Mouse (Mus musculus) cerebellum, adult 11 months (tissue): ENCODE measurements around the gene Rnf224.
"Not testable (repeated sequence)": the region's sequence is repeated elsewhere in the genome, so short reads cannot be mapped to it uniquely, and the experiment has no call there.

Experiments
- DNase-seq: peaks from one replicate; pipeline ENCODE4 v3.0.0; 2022

Gene Rnf224

DNA sequence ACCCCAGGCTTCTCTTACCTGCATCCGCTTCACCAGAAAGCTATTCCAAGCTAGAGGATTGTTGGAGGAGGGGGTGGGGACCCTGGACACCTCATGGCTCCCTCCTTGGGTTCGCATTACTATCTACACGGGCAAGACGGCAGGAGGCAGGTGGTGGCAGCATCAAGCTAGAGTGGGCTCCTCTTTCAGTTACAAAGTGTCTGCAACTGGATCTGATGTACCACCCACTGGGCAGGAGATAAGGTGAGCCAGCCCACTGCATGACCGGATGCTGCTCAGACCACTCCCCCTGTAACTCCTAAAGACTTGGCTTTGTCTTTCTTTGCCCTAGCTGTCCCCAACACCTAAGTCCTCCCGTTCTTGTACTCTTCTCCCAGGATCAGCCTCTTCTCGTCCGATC, at the start of gene Rnf224:
Gene Rnf224, minus strand, starts transcription at position 174 of the 400 bp plus-strand sequence.
- DNase-seq = no peak

DNA sequence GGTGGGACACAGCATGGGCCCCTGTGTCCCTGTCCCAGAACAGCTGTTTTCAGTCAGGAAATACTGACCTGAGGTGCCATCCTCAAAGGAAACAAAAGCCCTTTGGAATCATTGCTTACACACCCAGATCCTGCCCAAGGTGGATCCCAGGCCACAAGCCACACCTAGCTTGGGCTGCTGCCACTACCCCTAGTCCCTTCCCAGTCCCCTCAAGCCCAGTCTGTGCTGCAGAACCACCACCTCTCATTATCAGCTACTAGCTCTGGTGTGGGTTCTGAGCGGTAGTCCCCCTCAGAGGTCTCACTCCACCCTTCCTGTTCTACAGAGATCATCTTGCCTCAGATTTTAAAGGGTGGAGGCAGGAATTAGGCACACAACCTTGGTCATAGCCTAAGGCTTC, 49.7 kb upstream of the Rnf224 start:
- DNase-seq = no peak

DNA sequence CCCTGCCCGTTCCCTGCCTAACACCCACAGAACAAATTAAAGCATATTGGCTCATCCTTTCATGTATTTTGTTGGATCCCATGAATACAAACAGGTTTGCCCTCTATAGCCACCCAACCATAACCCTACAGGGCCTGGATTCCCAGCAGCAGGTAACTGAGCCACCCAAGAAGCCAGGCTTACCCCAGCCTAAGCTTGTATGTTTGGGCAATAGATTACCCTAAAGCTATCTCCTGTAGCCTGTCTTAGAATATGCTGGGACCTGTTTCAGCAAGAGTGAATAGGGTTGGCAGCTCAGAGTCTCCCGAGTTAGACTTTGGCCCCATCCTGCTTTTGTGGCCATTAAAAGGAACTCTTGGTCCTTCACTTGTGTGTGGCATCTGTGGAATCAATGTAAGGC, 49.0 kb upstream of the Rnf224 start:
- no peak for DNase-seq

DNA sequence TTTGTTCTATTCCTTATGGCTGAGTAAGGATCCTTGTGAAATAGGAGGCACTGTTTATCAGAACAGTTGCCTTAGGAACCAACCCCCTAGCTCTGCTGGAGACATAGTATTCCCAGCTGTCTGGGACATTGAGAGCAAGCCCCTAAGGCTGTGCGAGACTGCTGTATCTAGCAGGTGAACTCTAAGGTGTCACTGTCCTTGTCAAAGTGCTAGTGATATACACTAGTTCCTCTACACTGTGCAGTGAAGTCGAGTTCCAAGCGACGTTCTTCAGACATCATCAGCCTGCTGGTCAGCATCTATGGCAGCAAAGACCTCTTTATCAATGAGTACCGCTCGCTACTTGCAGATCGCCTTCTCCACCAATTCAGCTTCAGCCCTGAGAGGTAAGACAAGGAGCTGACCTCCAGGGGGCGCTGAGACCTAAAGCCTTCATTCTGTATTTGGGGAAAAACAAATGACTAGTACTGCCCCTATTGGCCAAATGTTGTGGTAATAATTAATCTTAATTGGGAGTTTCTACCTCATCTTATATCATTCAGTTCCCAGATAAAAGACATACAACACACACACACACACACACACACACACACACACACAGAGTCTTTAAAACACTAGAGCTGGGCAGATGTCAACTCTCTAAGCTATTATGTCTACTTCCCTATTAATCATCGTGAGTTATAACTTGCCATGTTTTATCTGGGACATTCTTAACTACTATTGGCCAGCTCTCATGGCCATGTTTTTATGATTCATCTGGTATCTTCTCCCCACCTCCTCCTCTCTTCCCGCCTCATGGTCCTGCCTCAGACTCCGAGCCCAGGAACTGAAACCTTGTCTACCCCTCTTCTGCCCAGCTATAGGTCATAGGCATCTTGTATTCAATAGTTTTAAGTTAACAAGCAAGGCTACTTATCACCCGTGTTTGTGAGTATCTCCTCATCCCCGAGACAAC, 42.6 kb upstream of the Rnf224 start:
- DNase-seq = peak; percentile 81

DNA sequence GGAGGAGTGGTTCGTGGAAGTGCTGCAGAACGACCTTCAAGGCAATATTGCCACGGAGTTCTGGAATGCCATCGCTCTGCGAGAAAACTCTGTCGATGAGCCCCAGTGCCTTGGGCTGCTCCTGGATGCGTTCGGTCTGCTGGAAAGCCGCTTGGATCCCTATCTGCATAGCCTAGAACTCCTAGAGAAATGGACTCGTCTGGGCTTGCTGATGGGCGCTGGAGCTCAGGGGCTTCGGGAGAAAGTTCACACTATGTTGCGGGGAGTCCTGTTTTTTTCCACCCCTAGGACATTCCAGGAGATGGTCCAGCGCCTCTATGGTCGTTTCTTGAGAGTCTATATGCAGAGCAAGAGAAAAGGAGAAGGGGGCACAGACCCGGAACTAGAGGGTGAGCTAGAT, 36.4 kb upstream of the Rnf224 start:
- DNase-seq = peak; percentile 21

DNA sequence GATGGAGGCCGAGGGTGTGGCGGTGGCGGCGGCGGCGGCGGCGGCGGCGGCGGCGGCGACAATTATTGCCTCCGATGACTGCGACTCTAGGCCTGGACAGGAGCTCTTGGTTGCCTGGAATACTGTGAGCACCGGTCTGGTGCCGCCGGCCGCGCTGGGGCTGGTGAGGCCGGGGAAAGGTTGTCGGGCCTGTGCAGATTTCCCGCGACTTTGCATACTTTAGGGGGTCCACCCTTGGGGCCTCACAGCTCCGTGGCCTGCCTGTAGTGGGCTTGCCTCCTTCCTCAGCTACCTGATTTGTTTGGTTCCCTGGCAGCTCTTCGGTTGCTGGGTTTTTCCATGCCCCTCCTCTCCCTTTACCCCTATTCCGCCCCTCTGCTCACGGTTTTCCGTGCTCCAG, 35.9 kb upstream of the Rnf224 start:
- DNase-seq = no peak

DNA sequence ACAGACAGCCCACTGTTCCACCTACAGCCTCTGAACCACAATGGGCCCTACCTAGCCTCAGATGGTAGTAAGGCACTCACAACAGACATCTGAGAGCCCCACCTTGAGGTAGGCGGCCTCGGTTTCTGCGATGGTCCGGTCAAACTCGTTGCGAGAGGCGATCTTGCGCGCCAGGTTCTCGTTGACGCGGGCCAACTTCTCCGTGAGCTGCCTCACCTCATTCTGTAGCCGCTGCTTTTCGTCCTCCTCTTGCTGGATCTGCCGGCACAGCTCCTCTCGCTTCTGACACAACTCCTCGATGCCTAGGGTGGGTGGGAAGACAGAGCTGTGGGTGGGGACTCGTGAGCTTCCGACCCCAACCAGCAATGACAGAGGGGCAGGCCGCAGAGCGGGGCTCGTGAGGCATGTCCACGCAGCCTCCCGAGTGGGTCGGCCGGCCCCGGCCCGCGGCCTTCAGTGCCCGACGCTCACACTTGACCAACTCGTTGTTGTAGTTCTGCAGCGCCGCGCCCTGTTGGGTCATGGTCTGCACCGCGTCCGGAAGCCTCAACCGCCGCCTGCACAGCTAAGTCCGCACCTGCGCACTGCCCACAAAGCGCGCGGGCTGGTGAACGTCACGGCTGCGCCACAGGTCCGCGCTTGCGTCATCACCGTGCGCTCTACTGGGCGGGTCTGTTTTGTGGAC, 35.4 kb upstream of the Rnf224 start, which contains the start of the genes Ssna1 and Anapc2:
Gene Ssna1, minus strand, starts transcription at position 612 of the 685 bp plus-strand sequence.
Gene Anapc2, plus strand, starts transcription at position 652 of the 685 bp plus-strand sequence.
- peak; percentile 96 for DNase-seq

DNA sequence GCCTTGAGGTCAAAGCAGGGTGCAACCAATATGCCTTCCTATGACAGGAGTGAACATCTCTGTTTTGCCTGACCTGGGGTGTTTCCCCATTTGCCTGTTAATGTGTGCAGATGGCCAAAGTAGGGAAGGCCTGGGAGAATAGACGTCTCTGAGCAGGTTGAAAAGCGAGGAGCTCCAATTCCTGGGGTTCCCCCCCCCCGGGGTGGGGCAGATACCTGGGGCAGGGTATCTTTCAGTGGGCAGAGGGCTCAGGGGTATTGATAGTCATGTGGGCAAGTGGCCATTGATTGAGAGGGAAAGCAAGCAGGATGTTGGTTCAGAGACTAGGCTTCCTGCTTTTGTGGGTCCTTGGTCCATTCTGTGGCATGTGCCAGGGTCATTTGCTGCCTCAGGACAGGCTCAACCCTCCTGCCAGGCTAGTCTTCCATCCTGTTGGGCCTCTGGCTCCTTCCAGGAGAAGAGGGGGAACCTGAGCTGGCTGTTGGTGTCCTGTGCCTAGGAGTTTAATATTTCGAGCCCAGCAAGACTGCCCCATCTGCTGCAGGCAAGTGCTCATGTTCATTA, 31.2 kb upstream of the Rnf224 start:
- no peak for DNase-seq

DNA sequence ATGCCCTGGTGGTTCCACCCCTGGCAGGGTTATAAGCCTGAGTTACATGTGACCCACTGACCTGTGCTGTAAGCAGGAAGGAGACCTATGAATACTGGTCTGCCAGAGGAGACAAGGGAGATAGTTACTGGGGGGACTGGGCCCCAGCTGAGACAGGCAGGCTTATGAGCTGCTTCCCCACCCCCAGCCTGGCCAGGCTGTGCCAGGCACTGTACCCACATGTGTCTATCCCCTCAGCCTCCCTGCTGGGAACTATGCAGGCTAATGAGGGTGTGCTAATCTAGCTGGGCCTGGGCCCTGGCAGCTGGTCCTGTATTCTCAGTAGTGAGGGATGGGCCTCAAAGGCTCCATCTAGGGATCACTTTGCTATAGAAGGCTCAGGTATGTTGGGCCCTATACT, 30.7 kb upstream of the Rnf224 start:
- DNase-seq = peak; percentile 55

DNA sequence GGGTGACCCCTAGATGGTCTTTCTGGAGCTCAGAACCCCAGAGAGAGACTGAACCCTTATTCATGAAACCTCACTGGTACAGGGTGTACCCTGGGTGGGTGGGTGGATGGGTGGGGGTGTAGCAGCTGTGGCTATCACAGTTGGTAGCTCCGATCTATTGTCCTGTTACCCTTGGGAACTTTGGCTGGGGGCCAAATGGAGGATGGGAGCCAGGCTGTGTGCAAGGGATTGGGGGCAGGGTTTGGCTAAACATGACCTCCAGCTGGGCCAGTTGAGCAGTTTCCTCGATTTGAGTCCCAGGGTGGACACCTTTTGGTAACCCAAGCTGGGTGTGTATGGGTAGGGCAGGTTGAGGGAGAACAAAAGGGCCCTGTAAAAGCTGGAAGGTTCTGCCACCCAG, 30.1 kb upstream of the Rnf224 start:
- DNase-seq = peak; percentile 79

DNA sequence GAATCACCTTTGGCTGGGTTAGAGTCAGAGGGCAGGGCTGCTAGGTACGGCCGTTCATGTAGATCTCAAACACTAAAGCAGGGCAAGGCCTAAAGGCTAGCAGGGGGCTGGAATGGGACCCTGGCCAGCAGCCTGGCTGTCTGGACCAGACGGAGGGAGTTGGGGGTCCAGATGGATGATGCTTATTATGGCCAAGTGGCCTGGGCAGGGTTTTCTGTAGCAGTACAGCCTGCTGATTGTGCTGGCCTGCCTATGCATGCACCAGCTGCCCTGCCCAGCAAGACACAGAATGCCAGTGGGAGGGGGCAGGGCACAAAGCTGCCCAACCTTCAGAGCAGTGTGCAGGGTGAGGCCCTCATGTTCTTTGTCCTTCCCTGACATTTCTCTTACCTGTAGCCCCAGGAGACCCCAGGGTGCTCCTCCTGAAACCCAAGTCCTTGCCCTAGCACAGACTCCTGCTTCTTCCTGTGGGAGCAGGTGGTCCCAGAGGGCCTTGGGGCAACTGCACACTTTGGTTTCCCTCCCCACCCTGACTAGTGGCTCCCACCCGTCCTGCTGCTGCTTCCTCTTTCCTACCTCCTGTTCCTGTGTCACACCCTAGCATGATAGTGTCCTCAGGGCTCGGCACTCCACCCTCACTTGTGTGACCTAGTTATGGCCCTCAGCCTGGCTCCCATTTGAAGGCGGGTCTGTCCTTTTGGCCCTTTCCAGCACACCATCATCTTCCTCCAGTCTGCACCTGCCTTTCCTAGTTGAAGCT, 29.5 kb upstream of the Rnf224 start:
- DNase-seq = peak; percentile 96

DNA sequence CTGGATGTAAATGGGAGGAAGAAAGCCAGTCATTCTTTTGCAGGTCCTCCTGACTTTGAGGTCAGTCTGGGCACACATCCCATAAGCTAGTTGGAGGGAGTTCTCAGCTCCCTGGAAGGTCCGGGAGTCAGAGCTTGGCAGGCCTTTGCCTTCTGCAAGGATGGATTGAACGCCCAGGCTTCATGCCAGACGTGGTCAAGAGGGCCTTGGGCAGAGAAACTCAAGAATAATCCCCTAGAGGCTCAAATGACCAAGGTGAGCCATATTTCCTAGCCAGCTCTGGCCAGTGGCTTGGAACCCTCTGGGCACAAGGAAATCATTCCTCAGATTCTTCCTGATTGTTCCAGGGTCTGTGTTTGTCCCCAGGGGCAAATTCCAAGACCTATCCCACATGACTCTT, 28.3 kb upstream of the Rnf224 start:
- peak; percentile 87 for DNase-seq

DNA sequence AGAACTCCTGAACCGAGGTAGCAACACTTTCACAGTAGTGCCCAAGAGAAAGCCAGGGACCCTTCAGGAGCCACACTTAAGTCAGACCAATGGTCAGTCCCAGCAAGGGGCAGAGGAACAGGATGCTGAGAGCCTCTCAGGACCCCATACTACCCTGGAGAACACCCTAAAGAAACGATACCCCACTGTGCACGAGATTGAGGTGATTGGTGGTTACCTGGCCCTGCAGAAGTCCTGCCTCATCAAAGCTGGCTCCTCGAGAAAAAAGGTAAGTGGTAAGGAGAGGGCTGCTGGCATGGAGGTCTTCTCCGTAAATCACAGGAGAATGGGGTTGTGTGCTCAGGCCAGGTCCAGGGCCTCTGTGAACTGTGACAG, 27.7 kb upstream of the Rnf224 start:
- peak; percentile 45 for DNase-seq

DNA sequence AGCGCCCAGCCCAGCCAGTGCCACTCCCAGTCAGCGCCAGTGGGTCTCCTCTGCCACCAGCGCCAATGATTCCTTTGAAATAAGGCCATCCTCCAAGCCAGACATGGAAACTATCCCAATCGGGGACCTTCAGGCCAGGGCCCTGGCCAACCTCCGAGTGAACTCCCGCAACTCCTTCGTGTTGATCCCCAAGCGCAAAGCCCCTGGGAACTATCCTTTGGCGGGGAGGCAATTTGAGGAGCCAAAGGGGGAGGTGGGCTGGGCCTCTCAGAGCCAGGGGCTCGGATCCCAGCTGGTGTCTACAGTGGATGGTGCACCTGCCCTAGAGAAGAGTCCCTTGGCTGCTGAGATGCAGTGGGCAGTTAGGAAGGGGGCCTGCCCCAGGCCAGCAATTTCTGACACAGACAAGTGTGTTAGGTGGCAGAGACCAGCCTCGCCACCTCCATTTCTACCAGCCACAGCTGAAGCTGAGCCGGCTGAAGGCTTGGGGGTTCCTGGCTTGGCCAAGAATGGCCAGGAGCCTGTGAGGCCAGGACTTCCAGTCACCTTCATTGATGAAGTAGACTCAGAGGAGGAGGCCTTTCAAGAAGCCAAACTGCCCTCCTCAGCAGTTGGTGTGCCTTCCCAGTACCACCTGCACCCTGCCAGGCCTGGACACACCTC, 27.2 kb upstream of the Rnf224 start:
- peak; percentile 44 for DNase-seq

DNA sequence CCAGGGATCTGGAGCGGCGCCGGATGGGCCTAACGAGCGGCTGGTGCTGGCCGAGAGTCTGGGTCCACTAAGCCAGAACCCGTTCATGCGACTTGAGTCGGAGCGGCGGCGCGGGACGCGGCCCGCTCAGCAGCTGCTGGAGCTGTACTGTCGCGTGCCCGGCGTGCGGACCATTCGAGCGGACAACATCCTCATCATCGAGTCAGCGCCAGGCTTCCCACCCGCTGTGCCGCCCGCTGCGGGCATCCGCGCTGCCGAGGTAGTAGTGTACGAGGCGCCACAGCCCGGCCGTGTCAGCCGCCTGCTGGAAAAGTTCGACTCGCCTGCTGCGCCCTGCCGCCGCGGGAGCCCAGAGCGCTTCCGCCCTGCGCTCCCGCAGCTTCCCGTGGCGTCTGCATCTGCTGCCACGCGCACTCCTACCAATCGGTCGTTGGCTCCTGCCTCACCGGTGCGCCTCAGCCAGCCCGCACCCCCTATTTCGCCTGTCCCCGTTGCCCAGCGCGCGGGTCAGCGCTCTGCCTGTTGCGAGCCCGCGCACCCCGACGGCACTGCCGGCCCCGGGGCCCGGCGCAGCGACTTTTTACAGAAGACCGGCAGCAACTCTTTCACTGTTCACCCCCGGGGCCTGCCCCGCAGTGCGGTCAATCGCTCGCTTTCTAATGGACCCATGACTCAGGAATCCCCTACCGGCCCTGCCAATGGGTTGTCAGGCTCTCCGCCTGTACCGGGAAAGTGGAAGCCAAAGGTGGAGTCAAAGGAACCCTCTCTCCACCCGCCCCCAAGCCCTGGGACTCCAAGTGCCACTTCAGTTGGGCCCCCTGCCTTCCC, 26.4 kb upstream of the Rnf224 start:
- DNase-seq = peak; percentile 81

DNA sequence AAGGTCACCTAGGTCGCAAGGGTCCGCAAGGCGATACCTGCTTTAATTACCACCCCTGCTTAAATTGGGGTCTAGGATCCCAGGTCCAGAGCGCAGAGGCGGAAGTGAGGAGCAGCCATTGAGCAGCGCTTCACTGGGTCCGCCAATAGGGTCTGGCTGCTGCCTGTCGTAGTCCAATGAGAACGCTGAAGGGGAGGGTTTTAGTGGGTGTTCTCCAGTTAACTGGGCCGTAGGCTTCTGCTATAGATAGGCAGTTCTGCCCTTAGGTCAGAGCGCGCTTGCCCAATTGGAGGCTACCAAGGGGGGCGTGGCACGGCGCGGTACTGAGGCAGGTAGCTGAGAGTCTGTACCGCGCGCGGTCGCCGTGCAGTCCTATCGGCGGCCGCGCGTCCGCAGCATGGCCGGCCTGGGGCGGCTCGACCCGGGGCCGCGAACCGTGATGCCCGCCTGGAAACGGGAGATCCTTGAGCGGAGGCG, 25.7 kb upstream of the Rnf224 start, which contains the start of gene Tprn:
Gene Tprn, plus strand, starts transcription at position 328 of the 477 bp plus-strand sequence.
- peak; percentile 95 for DNase-seq

DNA sequence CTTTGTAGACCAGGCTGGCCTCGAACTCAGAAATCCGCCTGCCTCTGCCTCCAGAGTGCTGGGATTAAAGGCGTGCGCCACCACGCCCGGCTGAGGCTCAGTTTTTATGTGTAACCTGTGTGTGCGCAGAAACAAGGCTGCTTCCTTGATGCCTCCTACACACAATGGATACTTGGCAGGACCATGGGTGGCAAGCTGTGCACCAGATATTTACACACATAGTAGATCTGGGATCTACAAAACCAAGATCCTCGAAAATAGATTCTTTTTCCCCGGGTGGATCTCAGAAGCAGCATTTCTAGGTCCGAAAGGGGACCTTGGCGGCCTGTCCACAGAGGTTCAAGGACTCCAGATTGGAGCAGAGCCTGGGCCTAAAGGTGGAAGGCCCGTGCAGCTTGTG, 25.3 kb upstream of the Rnf224 start:
- DNase-seq = no peak

DNA sequence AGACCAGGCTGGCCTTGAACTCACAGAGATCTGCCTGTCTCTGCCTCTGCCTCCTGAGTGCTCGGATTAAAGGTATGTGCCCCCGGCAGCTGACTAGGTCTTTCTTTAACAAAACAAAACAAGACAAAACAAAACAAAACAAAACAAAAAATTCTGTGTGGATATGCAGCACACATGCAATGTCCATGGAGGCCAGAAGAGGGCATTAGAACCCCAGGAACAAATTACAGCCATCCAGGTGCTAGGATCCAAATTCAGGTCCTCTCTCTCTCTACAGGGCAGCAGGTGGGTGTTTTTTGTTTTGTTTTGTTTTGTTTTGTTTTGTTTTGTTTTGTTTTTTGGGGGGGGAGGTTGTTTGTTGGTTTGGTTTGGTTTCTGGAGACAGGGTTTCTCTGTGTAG, 22.3 kb upstream of the Rnf224 start:
- no peak for DNase-seq

DNA sequence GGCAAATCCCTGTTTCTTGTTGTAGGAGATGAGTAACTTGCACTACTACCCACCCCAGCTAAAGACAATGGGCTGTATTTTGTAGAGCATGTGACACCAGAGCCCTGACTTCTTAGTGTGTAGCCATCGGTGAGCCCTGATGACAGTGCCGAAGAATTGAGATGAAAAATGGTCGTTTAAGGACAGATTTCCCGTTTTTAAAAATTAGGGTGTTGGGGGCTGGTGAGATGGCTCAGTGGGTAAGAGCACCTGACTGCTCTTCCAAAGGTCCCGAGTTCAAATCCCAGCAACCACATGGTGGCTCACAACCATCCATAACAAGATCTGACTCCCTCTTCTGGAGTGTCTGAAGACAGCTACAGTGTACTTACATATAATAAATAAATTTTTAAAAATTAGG, 20.7 kb upstream of the Rnf224 start:
- DNase-seq = not testable (repeated sequence)

DNA sequence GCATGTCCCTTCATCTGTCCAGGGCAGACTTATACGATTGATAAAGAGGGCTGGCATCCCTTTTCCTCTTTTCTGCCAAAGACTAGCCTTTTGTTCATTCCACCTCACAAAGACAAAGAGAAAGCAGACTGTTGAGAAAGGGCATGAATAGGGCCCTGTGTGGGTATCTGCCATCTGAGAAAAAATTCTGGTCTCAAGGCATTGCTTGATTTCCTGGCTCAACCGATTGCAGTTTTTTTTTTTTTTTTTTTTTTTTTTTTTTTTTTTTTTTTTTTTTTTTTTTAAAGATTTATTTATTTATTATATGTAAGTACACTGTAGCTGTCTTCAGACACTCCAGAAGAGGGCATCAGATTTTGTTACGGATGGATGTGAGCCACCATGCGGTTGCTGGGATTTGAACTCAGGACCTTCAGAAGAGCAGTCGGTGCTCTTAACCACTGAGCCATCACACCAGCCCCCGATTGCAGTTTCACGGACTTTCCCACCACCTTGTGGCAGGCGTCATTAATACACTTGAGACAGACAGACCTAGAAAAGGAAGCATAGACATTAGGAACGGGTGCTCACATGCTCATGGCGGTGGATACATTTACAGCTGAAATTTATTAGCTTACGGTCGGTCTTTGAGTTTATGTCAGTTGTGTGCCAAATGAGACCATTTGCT, 20.0 kb upstream of the Rnf224 start:
- not testable (repeated sequence) for DNase-seq
